Mouse (Mus musculus) kidney, embryonic 15.5 days (tissue): ENCODE measurements around the gene Stat6. TPM values are rescaled to one million over a fixed set of nuclear protein-coding genes. Genes with fewer than 3 reads are reported as not detected.
A peak's percentile ranks its signal among the peaks of the same experiment; 100 is the strongest.

Experiments used
- ATAC-seq: fragments of 200-750 bp; cut with Nextera tagmentation; replicated peaks from 2 replicates; pipeline ENCODE4 v1.8.0; 2017; ENCODE audit warnings: moderate TSS enrichment; ENCODE audit not compliant: low FRiP score
- H3K27ac ChIP-seq: fragments of 300-500 bp; sonication (generic); 2 replicates; pipeline ENCODE4 v1.5.1; 2015; ENCODE audit warnings: mild to moderate bottlenecking, inconsistent platforms
- H3K27me3 ChIP-seq: fragments of 300-500 bp; sonication (generic); 2 replicates; pipeline ENCODE4 v1.6.1; 2015; ENCODE audit warnings: inconsistent platforms
- H3K36me3 ChIP-seq: fragments of 300-500 bp; sonication (generic); 2 replicates; pipeline ENCODE4 v1.6.1; 2015; ENCODE audit warnings: inconsistent platforms
- H3K4me1 ChIP-seq: fragments of 300-500 bp; sonication (generic); 2 replicates; pipeline ENCODE4 v1.6.1; 2015; ENCODE audit warnings: inconsistent platforms
- H3K4me2 ChIP-seq: fragments of 300-500 bp; sonication (generic); 2 replicates; pipeline ENCODE4 v1.6.1; 2015; ENCODE audit warnings: moderate library complexity, mild to moderate bottlenecking, inconsistent platforms
- H3K4me3 ChIP-seq: fragments of 300-500 bp; sonication (generic); replicated peaks from 2 replicates; pipeline ENCODE4 v1.5.1; 2015; ENCODE audit warnings: mild to moderate bottlenecking, inconsistent platforms
- H3K9ac ChIP-seq: fragments of 300-500 bp; sonication (generic); 2 replicates; pipeline ENCODE4 v1.6.1; 2015; ENCODE audit warnings: mild to moderate bottlenecking, inconsistent platforms
- H3K9me3 ChIP-seq: fragments of 300-500 bp; sonication (generic); replicated peaks from 2 replicates; pipeline ENCODE4 v1.6.1; 2016; ENCODE audit warnings: inconsistent platforms
- WGBS: fragments of 180-500 bp; shearing (Covaris S2); methylation state at CpG from one replicate; pipeline ENCODE4 v1.1.7; 2015; ENCODE audit warnings: mixed read lengths; 5-methylcytosine and 5-hydroxymethylcytosine counted together
- polyA plus RNA-seq: library from polyadenylated mRNA; unstranded; fragments of >200 nt; fragmentation: Nextera tagmentation; extraction: Ambion mirVana; gene quantifications from 2 replicates; pipeline ENCODE4 v1.2.1, GENCODE M21; 2015

Gene Stat6
- polyA plus RNA-seq, 1 experiment from 2014 or later: 27.2 TPM

GRCm38 (mm10) chr10:127668093-127669050 lies 25.6 kb downstream of the Stat6 start, which contains the start of gene Nab2:
TSS of gene Nab2 (minus strand) at chr10:127668568.
- Histone ChIP-seq H3K4me2 (peak within 1 kb of the TSS; percentile 80), H3K27me3 (no peaks in the 10 kb centered on the region), H3K4me3 (peak within 1 kb of the TSS; percentile 84), H3K4me1 (peaks cover 58% of the 10 kb centered on the region), H3K9ac (peak within 1 kb of the TSS; percentile 84), H3K27ac (peak within 1 kb of the TSS; percentile 99), H3K9me3 (no peaks in the 10 kb centered on the region), H3K36me3 (peaks cover 15% of the 10 kb centered on the region)
- peak; percentile 31 for ATAC-seq
- 1% methylated on average over 40 of the region's 40 CpGs for WGBS

DNA sequence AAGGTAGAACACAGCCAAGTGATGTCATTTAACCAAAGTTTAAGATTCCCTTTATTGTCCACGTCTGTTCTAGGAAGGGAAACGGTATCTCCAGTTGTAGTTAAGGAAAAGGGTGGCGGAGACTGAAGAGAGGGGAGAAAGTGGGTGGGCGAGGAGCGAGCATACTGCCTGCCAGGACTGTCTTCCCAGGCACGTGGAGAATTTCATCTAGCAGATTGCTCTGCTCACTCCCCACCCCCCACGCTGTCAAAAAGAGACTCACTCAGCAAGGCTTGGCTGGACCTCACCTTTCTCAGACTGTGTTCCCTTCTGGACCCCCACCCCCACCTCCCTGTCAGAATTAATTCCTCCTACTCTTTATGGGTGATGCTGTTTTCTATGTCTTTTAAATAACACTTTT lies 26.4 kb downstream of the Stat6 start:
- H3K4me3 ChIP-seq: peak overlapping the region; percentile 84
- no peak for ATAC-seq
- H3K9ac ChIP-seq: peak overlapping the region; percentile 51; the same call in 1 of the 2 replicates

DNA sequence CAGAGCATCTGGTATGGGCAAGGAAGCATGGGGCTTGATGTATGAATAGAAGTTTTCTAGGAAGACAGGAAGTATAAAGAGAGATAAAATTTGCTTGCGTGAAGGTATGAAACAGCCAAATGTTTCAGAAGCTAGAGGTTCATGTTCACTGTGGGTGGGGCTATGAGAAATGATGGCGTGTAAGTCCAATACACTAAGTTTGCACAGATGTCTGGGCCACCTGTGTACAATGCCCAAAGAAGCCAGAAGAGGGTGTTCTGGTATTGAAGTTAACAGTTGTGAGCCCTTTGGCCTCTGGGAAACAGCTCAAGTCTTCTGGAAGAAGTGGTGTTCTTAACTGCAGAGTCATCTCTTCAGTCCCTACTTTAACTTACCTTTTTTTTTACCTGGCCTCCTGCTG lies 27.4 kb downstream of the Stat6 start:
- WGBS: 96% methylated on average over 2 of the region's 2 CpGs
- Histone ChIP-seq H3K4me3 (no peak overlapping the region), H3K27me3 (no peaks in the 10 kb centered on the region), H3K27ac (peak overlapping the region; percentile 99; the same call in 1 of the 2 replicates), H3K36me3 (no peaks in the 10 kb centered on the region), H3K4me1 (peaks cover 41% of the 10 kb centered on the region), H3K4me2 (no peak overlapping the region), H3K9me3 (no peaks in the 10 kb centered on the region), H3K9ac (no peak overlapping the region)
- ATAC-seq: no peak

More for the DNA sequence above, 26.4 kb downstream of the Stat6 start:
- Histone ChIP-seq H3K27me3 (no peaks in the 10 kb centered on the region), H3K4me1 (peaks cover 50% of the 10 kb centered on the region), H3K9me3 (no peaks in the 10 kb centered on the region), H3K27ac (peak overlapping the region; percentile 99), H3K4me2 (peak overlapping the region; percentile 80), H3K36me3 (peaks cover 7% of the 10 kb centered on the region)
- 18% methylated on average over 7 of the region's 7 CpGs for WGBS

DNA sequence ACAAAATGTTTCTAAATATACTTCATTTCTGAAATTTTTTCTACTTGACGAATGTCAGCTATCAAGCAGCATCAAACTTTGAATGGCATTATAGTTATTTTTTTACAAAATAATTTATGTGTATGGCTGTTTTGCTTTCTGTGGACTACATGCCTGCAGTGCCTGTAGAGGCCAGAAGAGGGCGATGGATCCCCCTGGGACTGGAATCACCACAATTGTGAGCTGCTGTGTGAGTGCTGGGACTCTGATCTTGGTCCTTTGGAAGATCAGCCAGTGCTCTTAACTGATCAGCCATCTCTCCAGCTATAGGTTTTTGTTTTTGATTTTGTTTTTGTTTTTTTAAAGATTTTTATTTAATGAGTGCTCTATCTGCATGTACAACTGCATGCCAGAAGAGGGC lies 28.5 kb downstream of the Stat6 start:
- H3K9me3 ChIP-seq: no peaks in the 10 kb centered on the region
- no peak overlapping the region for H3K9ac ChIP-seq
- whole genome bisulfite sequencing: 41% methylated on average over 2 of the region's 2 CpGs

DNA sequence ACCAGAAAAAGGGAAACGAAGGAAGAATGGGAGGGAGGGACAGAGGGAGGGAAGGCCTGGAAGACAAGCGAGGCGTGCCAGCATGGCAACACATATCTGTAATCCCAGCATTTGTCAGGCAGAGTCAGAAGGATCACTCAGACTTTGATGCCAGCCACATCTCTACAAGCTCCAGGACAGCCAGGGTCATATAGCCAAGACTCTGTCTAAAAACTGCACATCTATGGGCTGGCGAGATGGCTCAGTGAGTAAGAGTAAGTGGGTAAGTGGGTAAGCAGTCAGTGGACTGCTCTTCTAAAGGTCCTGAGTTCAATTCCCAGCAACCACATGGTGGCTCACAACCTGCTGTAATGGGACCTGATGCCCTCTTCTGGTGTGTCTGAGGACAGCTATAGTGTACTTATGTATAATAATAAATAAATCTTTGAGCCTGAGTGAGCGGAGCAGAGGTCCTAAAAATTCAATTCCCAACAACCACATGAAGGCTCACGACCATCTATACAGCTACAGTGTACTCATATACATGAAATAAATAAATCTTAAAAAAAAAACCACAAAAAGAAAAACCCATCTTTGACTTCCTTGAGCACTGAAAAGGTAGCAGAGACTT lies 31.4 kb downstream of the Stat6 start:
- no peak overlapping the region for H3K9ac ChIP-seq
- no peak overlapping the region for H3K27ac ChIP-seq
- no peak overlapping the region for H3K4me2 ChIP-seq

More for the DNA sequence above, 28.5 kb downstream of the Stat6 start:
- Histone ChIP-seq H3K27me3 (no peaks in the 10 kb centered on the region), H3K4me1 (peaks cover 39% of the 10 kb centered on the region), H3K4me2 (no peak overlapping the region), H3K27ac (no peak overlapping the region), H3K4me3 (no peak overlapping the region), H3K36me3 (no peaks in the 10 kb centered on the region)
- ATAC-seq: no peak

GRCm38 (mm10) chr10:127674794-127675522 lies 32.2 kb downstream of the Stat6 start:
- Histone ChIP-seq H3K4me2 (no peak overlapping the region), H3K9ac (no peak overlapping the region), H3K27ac (peak overlapping the region; percentile 71; the same call in 1 of the 2 replicates), H3K4me3 (no peak overlapping the region), H3K36me3 (no peaks in the 10 kb centered on the region), H3K9me3 (no peaks in the 10 kb centered on the region), H3K27me3 (no peaks in the 10 kb centered on the region), H3K4me1 (peaks cover 23% of the 10 kb centered on the region)
- ATAC-seq: no peak
- 85% methylated on average over 8 of the region's 8 CpGs for WGBS

More for the DNA sequence above, 31.4 kb downstream of the Stat6 start:
- 88% methylated on average over 6 of the region's 6 CpGs for WGBS
- Histone ChIP-seq H3K9me3 (no peaks in the 10 kb centered on the region), H3K27me3 (no peaks in the 10 kb centered on the region), H3K4me1 (peaks cover 30% of the 10 kb centered on the region), H3K36me3 (no peaks in the 10 kb centered on the region), H3K4me3 (no peak overlapping the region)
- ATAC-seq: no peak

GRCm38 (mm10) chr10:127675859-127676398 lies 33.1 kb downstream of the Stat6 start:
- Histone ChIP-seq H3K4me1 (peaks cover 23% of the 10 kb centered on the region), H3K4me3 (peak overlapping the region; percentile 87), H3K36me3 (no peaks in the 10 kb centered on the region), H3K27ac (peak overlapping the region; percentile 57), H3K9me3 (no peaks in the 10 kb centered on the region), H3K27me3 (no peaks in the 10 kb centered on the region), H3K4me2 (peak overlapping the region; percentile 93), H3K9ac (no peak overlapping the region)
- ATAC-seq: no peak
- WGBS: 48% methylated on average over 5 of the region's 5 CpGs

- Histone ChIP-seq H3K4me1 (peaks cover 23% of the 10 kb centered on the region), H3K27me3 (no peaks in the 10 kb centered on the region), H3K9ac (peak overlapping the region; percentile 73), H3K4me3 (peak overlapping the region; percentile 87), H3K9me3 (no peaks in the 10 kb centered on the region), H3K36me3 (no peaks in the 10 kb centered on the region), H3K4me2 (peak overlapping the region; percentile 93), H3K27ac (peak overlapping the region; percentile 77)
- ATAC-seq: peak; percentile 97
- under 1% methylated on average over 71 of the region's 71 CpGs for WGBS
These were observed 34.1 kb downstream of the Stat6 start for GRCm38 (mm10) chr10:127676691-127677548.

GRCm38 (mm10) chr10:127677591-127678336 lies 35.0 kb downstream of the Stat6 start:
- WGBS: 10% methylated on average over 14 of the region's 14 CpGs
- Histone ChIP-seq H3K27me3 (no peaks in the 10 kb centered on the region), H3K36me3 (no peaks in the 10 kb centered on the region), H3K27ac (peak overlapping the region; percentile 77), H3K4me2 (peak overlapping the region; percentile 93), H3K9ac (peak overlapping the region; percentile 73), H3K4me1 (peaks cover 23% of the 10 kb centered on the region), H3K9me3 (no peaks in the 10 kb centered on the region), H3K4me3 (peak overlapping the region; percentile 87)
- ATAC-seq: 0 out of 2 replicates have a peak, but pooled peaks have one; percentile 15

DNA sequence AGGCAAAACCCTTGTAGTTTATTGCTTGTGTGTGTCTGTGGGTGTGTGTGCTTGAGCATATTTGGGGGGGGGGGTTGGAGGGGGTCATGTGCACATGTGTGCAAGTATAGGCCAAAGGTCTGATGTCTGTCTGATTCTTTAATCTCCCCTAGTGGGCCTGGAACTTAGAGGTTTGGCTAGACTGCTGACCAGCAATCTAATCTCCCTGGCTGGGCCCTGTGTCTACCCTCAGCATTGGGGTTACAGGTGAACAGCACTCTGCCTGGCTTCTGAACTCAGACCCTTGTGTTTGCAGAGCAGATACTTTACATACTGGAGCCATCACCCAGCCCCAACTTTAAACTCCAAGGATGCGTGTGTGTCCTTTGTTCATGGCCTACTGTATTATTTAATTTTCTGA lies 36.4 kb downstream of the Stat6 start:
- Histone ChIP-seq H3K27ac (no peak overlapping the region), H3K27me3 (no peaks in the 10 kb centered on the region), H3K9ac (no peak overlapping the region), H3K4me3 (no peak overlapping the region), H3K4me1 (peaks cover 23% of the 10 kb centered on the region), H3K9me3 (no peaks in the 10 kb centered on the region), H3K36me3 (no peaks in the 10 kb centered on the region), H3K4me2 (no peak overlapping the region)
- no peak for ATAC-seq
- 97% methylated on average over 1 of the region's 1 CpGs for WGBS
